Mouse (Mus musculus) heart, postnatal 36 days (tissue): Measurements from ENCODE around the gene Plekha3. TPM values are rescaled to one million over a fixed set of nuclear protein-coding genes. Genes with fewer than 3 reads are reported as not detected.

Source experiments
- DNase-seq, 2 experiments: peaks; one replicate each; pipeline ENCODE4 v3.0.0; 2021 to 2022
- intact Hi-C: fragments of 180-260 bp; cut with DNase I; formaldehyde crosslinking; loops from one replicate; pipeline ENCODE4 v1.15.1; 2025
- total RNA-seq, 2 experiments: library from RNA; stranded (reverse); gene quantifications; 2 replicates each; pipeline ENCODE4 v1.2.3; 2021

Plekha3 gene
- total RNA-seq, 2 experiments from 2014 or later, result 19.4 to 20.0 TPM

GRCm38 (mm10) chr2:76675451-76675850 is 370 bp downstream of the Plekha3 start:
- intact Hi-C loops, result no loop called here
- DNase-seq, result no peak

GRCm38 (mm10) chr2:76675949-76676348 is 868 bp downstream of the Plekha3 start:
- intact Hi-C loops, result no loop called here
- DNase-seq, result no peak

- intact Hi-C loops, result no loop called here
- no peak for DNase-seq
These were observed 1.5 kb downstream of the Plekha3 start for GRCm38 (mm10) chr2:76676401-76677226.

GRCm38 (mm10) chr2:76682301-76682700 is 7.2 kb downstream of the Plekha3 start:
- no peak for DNase-seq
- intact Hi-C loops, result no loop called here

GRCm38 (mm10) chr2:76686986-76687385 is 11.9 kb downstream of the Plekha3 start:
- intact Hi-C loops, result no loop called here
- DNase-seq, result no peak

GRCm38 (mm10) chr2:76687608-76688007 is 12.5 kb downstream of the Plekha3 start:
- no peak for DNase-seq
- intact Hi-C loops, result no loop called here

GRCm38 (mm10) chr2:76688162-76688561 is 13.1 kb downstream of the Plekha3 start:
- intact Hi-C loops, result no loop called here
- DNase-seq, result no peak

GRCm38 (mm10) chr2:76690436-76691204 is 15.5 kb downstream of the Plekha3 start:
- intact Hi-C loops, result no loop called here

GRCm38 (mm10) chr2:76693765-76694164 is 18.7 kb downstream of the Plekha3 start:
- intact Hi-C loops, result no loop called here
- DNase-seq, result no peak

More at GRCm38 (mm10) chr2:76690436-76691204, 15.5 kb downstream of the Plekha3 start:
- DNase-seq, result peak; percentile 69 to 77

- DNase-seq, result no peak
- intact Hi-C loops, result no loop called here
These were observed 20.2 kb downstream of the Plekha3 start for GRCm38 (mm10) chr2:76695290-76695689.

GRCm38 (mm10) chr2:76702188-76702587 is 27.1 kb downstream of the Plekha3 start:
- DNase-seq, result no peak
- intact Hi-C loops, result no loop called here

- no peak for DNase-seq
- intact Hi-C loops, result no loop called here
These were observed 27.7 kb downstream of the Plekha3 start for GRCm38 (mm10) chr2:76702751-76703150.

- DNase-seq, result no peak
- intact Hi-C loops, result no loop called here
These were observed 30.6 kb downstream of the Plekha3 start for GRCm38 (mm10) chr2:76705655-76706054.

- intact Hi-C loops, result no loop called here
- no peak for DNase-seq
These were observed 33.4 kb downstream of the Plekha3 start for GRCm38 (mm10) chr2:76708512-76708911.

GRCm38 (mm10) chr2:76714984-76715383 is 39.9 kb downstream of the Plekha3 start:
- intact Hi-C loops, result no loop called here

GRCm38 (mm10) chr2:76719650-76720049 is 44.6 kb downstream of the Plekha3 start:
- DNase-seq, result no peak
- intact Hi-C loops, result no loop called here

More at GRCm38 (mm10) chr2:76714984-76715383, 39.9 kb downstream of the Plekha3 start:
- DNase-seq, result no peak

Other genes starting within 250 kb of the Plekha3 start
- gene Prkra, start 27.3 kb upstream of the Plekha3 start, total RNA-seq, result 10 to 100 TPM; 11.9 to 14.9 TPM
- not detected for gene Pjvk, start 26.8 kb upstream of the Plekha3 start, total RNA-seq
- 10 to 100 TPM; 19.9 to 24.0 TPM for gene Fkbp7, start 2.2 kb upstream of the Plekha3 start, total RNA-seq